Mouse (Mus musculus): Measurements from ENCODE around the gene Nup210. TPM values are rescaled to one million over a fixed set of nuclear protein-coding genes. Genes with fewer than 3 reads are reported as not detected.
A peak's percentile ranks its signal among the peaks of the same experiment; 100 is the strongest.

The Nup210 gene
- polyA plus RNA-seq, 1 experiment from 2014 or later: 11.7 TPM

- 59% methylated on average over 10 of the region's 10 CpGs for WGBS
- Histone ChIP-seq H3K4me3 (replicated peaks; ENCODE audit: low read depth, low read length) (no peak overlapping the region), H3K9ac (ENCODE audit: low read depth, low read length) (no peak overlapping the region), H3K9me3 (replicated peaks; ENCODE audit: low read length) (no peaks in the 10 kb centered on the region), H3K4me2 (ENCODE audit: low read length) (no peak overlapping the region), H3K4me1 (replicated peaks; ENCODE audit: insufficient read depth, low read length) (no peaks in the 10 kb centered on the region), H3K27me3 (ENCODE audit: insufficient read depth, low read length) (no peaks in the 10 kb centered on the region), H3K36me3 (ENCODE audit: insufficient read depth, low read length) (0 out of 2 replicates have a peak, but pooled peaks cover 6% of the 10 kb centered on the region), H3K27ac (no peak overlapping the region)
- no peak for TF ChIP-seq CTCF (IDR thresholded peaks at IDR 0.05; ENCODE audit: low read depth)
- no peak for ATAC-seq (replicated peaks; ENCODE audit: low FRiP score, low read depth)
- no peak for DNase-seq (ENCODE audit: low spot score)
Measured at GRCm38 (mm10) chr6:91092216-91092899, 24.3 kb downstream of the Nup210 start.

DNA sequence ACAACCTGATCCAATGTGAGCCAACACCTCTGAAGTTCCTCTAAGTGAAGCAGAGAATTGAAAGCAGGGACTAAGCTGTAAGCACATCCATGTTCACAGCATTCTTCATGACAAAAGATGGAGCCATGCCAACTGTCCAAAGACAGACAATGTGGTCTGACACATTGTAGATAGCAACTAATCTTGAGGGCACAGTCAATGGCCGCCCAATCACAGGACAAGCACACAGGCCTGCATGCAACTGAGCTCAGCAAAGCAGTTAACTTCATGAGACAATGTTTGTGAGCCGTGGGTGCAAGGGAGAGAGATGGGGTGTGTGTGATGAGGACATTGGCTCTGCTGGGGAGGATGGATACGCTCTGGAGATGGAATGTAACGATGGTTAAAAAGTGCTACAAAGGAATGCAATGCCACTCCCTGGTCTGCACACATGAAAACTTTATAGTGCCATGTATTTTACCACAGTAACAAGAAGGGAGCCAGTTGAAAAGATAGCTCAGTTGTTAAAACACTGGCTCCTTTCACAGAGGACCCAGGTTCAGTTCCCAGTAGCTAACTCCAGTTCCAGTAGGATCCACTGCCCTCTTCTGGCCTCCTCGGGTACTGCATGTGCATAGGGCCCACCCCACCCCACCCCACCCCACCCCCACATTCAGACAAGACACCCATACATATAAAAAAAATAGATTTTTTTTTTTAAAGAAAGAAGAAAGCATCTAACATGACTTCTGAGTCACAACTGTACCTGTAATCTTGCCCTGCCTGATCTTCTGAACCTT, 31.3 kb downstream of the Nup210 start:
- ATAC-seq (replicated peaks; ENCODE audit: low FRiP score, low read depth): no peak
- H3K9ac ChIP-seq (ENCODE audit: low read depth, low read length): no peak overlapping the region
- H3K4me2 ChIP-seq (ENCODE audit: low read length): no peak overlapping the region
- H3K27ac ChIP-seq: no peak overlapping the region
- 79% methylated on average over 5 of the region's 5 CpGs for WGBS
- no peaks in the 10 kb centered on the region for H3K9me3 ChIP-seq (replicated peaks; ENCODE audit: low read length)
- no peaks in the 10 kb centered on the region for H3K4me1 ChIP-seq (replicated peaks; ENCODE audit: insufficient read depth, low read length)
- no peak for DNase-seq (ENCODE audit: low spot score)
- H3K27me3 ChIP-seq (ENCODE audit: insufficient read depth, low read length): no peaks in the 10 kb centered on the region
- H3K4me3 ChIP-seq (replicated peaks; ENCODE audit: low read depth, low read length): no peak overlapping the region
- peak; percentile 51 for TF ChIP-seq CTCF (IDR thresholded peaks at IDR 0.05; ENCODE audit: low read depth)
- no peaks in the 10 kb centered on the region for H3K36me3 ChIP-seq (ENCODE audit: insufficient read depth, low read length)

DNA sequence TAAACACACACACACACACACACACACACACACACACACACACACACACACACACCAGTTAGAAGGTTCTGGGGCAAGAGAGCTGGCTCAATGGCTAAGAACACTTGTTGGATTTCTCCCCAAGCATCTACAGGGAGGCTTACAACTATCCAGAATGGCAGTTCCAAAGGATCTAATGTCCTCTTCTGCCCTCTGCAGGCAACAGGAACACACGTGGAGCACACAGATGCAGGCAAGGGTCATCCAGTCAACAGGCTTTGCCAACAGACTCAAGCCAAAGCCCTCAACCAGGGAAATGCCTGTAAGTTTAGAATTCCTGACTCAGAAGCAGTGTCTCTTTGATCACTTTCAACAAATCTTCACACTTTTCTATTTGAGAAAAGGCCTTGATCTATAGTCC, 36.6 kb downstream of the Nup210 start:
- ATAC-seq (replicated peaks; ENCODE audit: low FRiP score, low read depth) (no peak), DNase-seq (ENCODE audit: low spot score) (peak; percentile 28)
- Histone ChIP-seq H3K27ac (no peak overlapping the region), H3K36me3 (ENCODE audit: insufficient read depth, low read length) (peaks cover 2% of the 10 kb centered on the region; the same call in 1 of the 2 replicates), H3K4me2 (ENCODE audit: low read length) (no peak overlapping the region), H3K9me3 (replicated peaks; ENCODE audit: low read length) (no peaks in the 10 kb centered on the region), H3K9ac (ENCODE audit: low read depth, low read length) (no peak overlapping the region), H3K4me1 (replicated peaks; ENCODE audit: insufficient read depth, low read length) (no peaks in the 10 kb centered on the region), H3K4me3 (replicated peaks; ENCODE audit: low read depth, low read length) (no peak overlapping the region), H3K27me3 (ENCODE audit: insufficient read depth, low read length) (no peaks in the 10 kb centered on the region)
- 53% methylated on average over 1 of the region's 1 CpGs for WGBS
- peak; percentile 48; the same call in 1 of the 2 replicates for TF ChIP-seq CTCF (IDR thresholded peaks at IDR 0.05; ENCODE audit: low read depth)

DNA sequence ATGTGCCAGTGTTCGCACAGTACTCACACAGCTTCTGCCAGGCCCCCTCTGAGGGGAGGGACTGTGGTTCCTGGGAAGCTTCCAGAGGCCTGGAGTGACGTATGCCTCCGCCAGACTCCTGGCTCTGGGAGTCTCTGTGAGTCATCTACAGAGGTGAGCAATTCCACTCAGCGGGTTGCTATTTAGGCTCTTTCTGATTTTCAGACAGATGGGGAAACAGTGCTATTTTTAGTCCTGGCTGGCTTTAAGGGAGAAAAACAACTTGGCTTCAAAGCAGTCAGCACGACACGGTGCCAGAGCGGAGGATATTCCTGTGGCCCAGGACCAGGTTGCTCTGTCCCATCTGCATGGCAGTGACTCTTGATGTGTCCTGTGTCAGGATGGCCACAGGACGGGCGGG, 40.4 kb downstream of the Nup210 start:
- Histone ChIP-seq H3K36me3 (ENCODE audit: insufficient read depth, low read length) (peaks cover 11% of the 10 kb centered on the region; the same call in 1 of the 2 replicates), H3K27ac (no peak overlapping the region), H3K9me3 (replicated peaks; ENCODE audit: low read length) (no peaks in the 10 kb centered on the region), H3K9ac (ENCODE audit: low read depth, low read length) (no peak overlapping the region), H3K4me1 (replicated peaks; ENCODE audit: insufficient read depth, low read length) (no peaks in the 10 kb centered on the region), H3K27me3 (ENCODE audit: insufficient read depth, low read length) (no peaks in the 10 kb centered on the region), H3K4me2 (ENCODE audit: low read length) (no peak overlapping the region), H3K4me3 (replicated peaks; ENCODE audit: low read depth, low read length) (no peak overlapping the region)
- ATAC-seq (replicated peaks; ENCODE audit: low FRiP score, low read depth) (no peak), DNase-seq (ENCODE audit: low spot score) (no peak)
- no peak for TF ChIP-seq CTCF (IDR thresholded peaks at IDR 0.05; ENCODE audit: low read depth)
- 66% methylated on average over 9 of the region's 9 CpGs for WGBS

GRCm38 (mm10) chr6:91068511-91068910, 48.1 kb downstream of the Nup210 start:
- Histone ChIP-seq H3K4me1 (replicated peaks; ENCODE audit: insufficient read depth, low read length) (0 out of 2 replicates have a peak, but pooled peaks cover 3% of the 10 kb centered on the region), H3K36me3 (ENCODE audit: insufficient read depth, low read length) (peaks cover 5% of the 10 kb centered on the region; the same call in 1 of the 2 replicates), H3K27me3 (ENCODE audit: insufficient read depth, low read length) (no peaks in the 10 kb centered on the region), H3K27ac (no peak overlapping the region), H3K4me2 (ENCODE audit: low read length) (no peak overlapping the region), H3K4me3 (replicated peaks; ENCODE audit: low read depth, low read length) (no peak overlapping the region), H3K9me3 (replicated peaks; ENCODE audit: low read length) (no peaks in the 10 kb centered on the region), H3K9ac (ENCODE audit: low read depth, low read length) (no peak overlapping the region)
- ATAC-seq (replicated peaks; ENCODE audit: low FRiP score, low read depth) (no peak), DNase-seq (ENCODE audit: low spot score) (no peak)
- 69% methylated on average over 1 of the region's 1 CpGs for WGBS
- TF ChIP-seq CTCF (IDR thresholded peaks at IDR 0.05; ENCODE audit: low read depth): no peak

DNA sequence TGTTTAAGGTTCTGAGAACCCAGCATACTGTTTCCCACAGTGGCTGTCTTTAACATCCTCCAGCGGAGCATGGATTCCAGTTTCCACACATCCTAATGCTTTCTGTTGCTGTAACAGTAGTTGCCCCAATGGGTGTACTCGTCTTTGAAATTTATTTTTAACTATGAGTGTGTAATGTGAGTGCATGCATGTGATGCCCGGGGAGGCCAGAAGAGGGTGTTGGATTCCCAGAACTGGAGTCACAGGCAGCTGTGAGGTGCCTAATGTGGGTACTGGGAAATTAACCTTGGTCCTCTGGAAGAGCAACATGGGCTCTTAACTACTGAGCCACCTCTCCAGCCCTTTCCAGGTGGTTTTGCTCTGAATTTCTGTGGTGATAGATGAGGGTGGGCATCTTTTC, 49.6 kb downstream of the Nup210 start:
- Histone ChIP-seq H3K9me3 (replicated peaks; ENCODE audit: low read length) (no peaks in the 10 kb centered on the region), H3K27ac (no peak overlapping the region), H3K4me2 (ENCODE audit: low read length) (no peak overlapping the region), H3K4me3 (replicated peaks; ENCODE audit: low read depth, low read length) (no peak overlapping the region), H3K36me3 (ENCODE audit: insufficient read depth, low read length) (no peaks in the 10 kb centered on the region), H3K4me1 (replicated peaks; ENCODE audit: insufficient read depth, low read length) (0 out of 2 replicates have a peak, but pooled peaks cover 3% of the 10 kb centered on the region), H3K27me3 (ENCODE audit: insufficient read depth, low read length) (no peaks in the 10 kb centered on the region), H3K9ac (ENCODE audit: low read depth, low read length) (no peak overlapping the region)
- TF ChIP-seq CTCF (IDR thresholded peaks at IDR 0.05; ENCODE audit: low read depth): no peak; the same call in 1 of the 2 replicates
- 79% methylated on average over 3 of the region's 3 CpGs for WGBS
- DNase-seq (ENCODE audit: low spot score) (no peak), ATAC-seq (replicated peaks; ENCODE audit: low FRiP score, low read depth) (no peak)

Measured in kidney, postnatal 0 days (tissue).